Mouse (Mus musculus) midbrain, embryonic 12.5 days (tissue): Measurements from ENCODE around the gene Hk1. TPM values are rescaled to one million over a fixed set of nuclear protein-coding genes. Genes with fewer than 3 reads are reported as not detected.

Experiments used
- ATAC-seq: fragments of 200-750 bp; cut with Nextera tagmentation; 2 replicates; pipeline ENCODE4 v1.8.0; 2017; ENCODE audit warnings: low read depth, moderate TSS enrichment, moderate library complexity; ENCODE audit not compliant: low FRiP score
- H3K27ac ChIP-seq: fragments of 300-500 bp; sonication (generic); replicated peaks from 2 replicates; pipeline ENCODE4 v1.5.1; 2016; ENCODE audit warnings: mild to moderate bottlenecking
- H3K27me3 ChIP-seq: fragments of 300-500 bp; sonication (generic); 2 replicates; pipeline ENCODE4 v1.6.1; 2016; ENCODE audit warnings: mild to moderate bottlenecking
- H3K36me3 ChIP-seq: fragments of 300-500 bp; sonication (generic); 2 replicates; pipeline ENCODE4 v1.6.1; 2016
- H3K4me1 ChIP-seq: fragments of 300-500 bp; sonication (generic); 2 replicates; pipeline ENCODE4 v1.6.1; 2016
- H3K4me2 ChIP-seq: fragments of 300-500 bp; sonication (generic); replicated peaks from 2 replicates; pipeline ENCODE4 v1.6.1; 2016; ENCODE audit warnings: mild to moderate bottlenecking, moderate library complexity
- H3K4me3 ChIP-seq: fragments of 300-500 bp; sonication (generic); 2 replicates; pipeline ENCODE4 v1.5.1; 2016; ENCODE audit warnings: mild to moderate bottlenecking
- H3K9ac ChIP-seq: fragments of 300-500 bp; sonication (generic); replicated peaks from 2 replicates; pipeline ENCODE4 v1.6.1; 2016; ENCODE audit warnings: mild to moderate bottlenecking, moderate library complexity
- H3K9me3 ChIP-seq: fragments of 300-500 bp; sonication (generic); 2 replicates; pipeline ENCODE4 v1.6.1; 2016; ENCODE audit warnings: mild to moderate bottlenecking
- WGBS: fragments of 180-500 bp; shearing (Covaris S2); methylation state at CpG from one replicate; pipeline ENCODE4 v1.1.7; 2016; 5-methylcytosine and 5-hydroxymethylcytosine counted together
- polyA plus RNA-seq: library from polyadenylated mRNA; unstranded; fragments of >200 nt; fragmentation: Nextera tagmentation; extraction: Ambion mirVana; gene quantifications from 2 replicates; pipeline ENCODE4 v1.2.1, GENCODE M21; 2016

The Hk1 gene
- polyA plus RNA-seq, 1 experiment from 2014 or later = 40.6 TPM

DNA sequence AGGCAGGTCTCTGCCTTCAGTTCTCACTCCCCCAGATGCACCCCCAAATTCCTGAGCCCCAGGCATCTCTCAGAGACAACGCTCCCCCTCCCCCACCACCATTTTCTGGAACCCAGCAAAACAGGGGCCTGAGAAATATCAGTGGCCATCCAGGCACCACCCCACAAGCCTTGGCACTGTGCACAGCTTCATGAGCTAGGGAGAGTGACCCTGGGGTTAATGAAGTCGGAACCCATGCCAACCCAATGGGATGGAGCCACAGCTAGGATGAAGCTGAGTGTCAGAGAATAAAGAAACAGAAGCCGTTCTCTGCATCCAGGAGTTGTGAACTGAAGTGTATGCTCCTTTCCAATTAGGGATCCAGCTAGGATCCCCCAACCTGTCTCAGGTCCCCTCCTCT is 132.6 kb downstream of the Hk1 start:
- peaks cover 8% of the 10 kb centered on the region; the same call in 1 of the 2 replicates for H3K27me3 ChIP-seq
- H3K9me3 ChIP-seq = no peaks in the 10 kb centered on the region
- 64% methylated on average over 3 of the region's 3 CpGs for WGBS
- no peaks in the 10 kb centered on the region for H3K36me3 ChIP-seq
- no peak overlapping the region for H3K27ac ChIP-seq
- H3K4me2 ChIP-seq = no peak overlapping the region
- no peak overlapping the region for H3K9ac ChIP-seq
- no peaks in the 10 kb centered on the region for H3K4me1 ChIP-seq
- no peak for ATAC-seq
- no peak overlapping the region for H3K4me3 ChIP-seq

DNA sequence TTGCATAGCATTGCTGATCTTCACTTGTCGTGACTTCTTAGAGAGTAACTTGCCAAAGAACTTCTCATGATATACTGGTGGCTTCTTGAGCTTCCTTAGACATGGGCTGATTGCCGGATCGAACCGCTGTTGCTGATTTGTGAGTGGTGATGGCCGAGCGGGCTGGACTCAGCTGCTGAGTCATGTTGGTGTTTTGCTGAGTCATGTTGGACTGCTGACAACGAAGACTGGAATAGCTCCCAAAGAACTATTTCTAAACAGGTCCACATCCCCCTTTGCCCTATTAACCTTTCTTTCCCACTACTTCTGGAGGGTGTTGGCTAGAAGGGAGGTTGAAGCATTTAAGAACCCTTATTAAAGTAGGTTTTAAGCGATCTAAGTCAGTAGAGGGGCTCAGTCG is 135.6 kb downstream of the Hk1 start:
- no peak for ATAC-seq
- Histone ChIP-seq H3K4me2 (no peak overlapping the region), H3K4me3 (no peak overlapping the region), H3K27me3 (peaks cover 11% of the 10 kb centered on the region; the same call in 1 of the 2 replicates), H3K9ac (no peak overlapping the region), H3K4me1 (no peaks in the 10 kb centered on the region), H3K27ac (no peak overlapping the region), H3K36me3 (no peaks in the 10 kb centered on the region), H3K9me3 (no peaks in the 10 kb centered on the region)
- 92% methylated on average over 9 of the region's 9 CpGs for WGBS

DNA sequence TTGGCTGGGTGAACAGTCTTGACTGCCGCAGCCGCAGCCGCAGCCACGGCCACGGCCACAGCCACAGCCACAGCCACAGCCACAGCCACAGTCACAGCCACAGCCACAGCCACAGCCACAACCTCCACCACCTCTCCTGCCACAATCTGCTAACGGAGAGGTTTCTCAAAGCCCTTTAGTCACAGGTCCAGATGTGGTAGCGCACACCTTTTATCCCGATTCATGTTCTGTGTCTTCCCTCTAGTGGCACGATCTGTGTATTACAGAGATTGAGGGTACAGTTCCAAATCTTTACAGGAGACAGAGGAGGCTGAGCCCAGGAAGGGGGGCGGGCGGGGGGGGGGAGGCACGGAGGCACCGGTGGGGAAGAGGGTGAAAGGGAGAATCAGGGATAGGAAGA is 136.8 kb downstream of the Hk1 start:
- WGBS = 54% methylated on average over 13 of the region's 13 CpGs

DNA sequence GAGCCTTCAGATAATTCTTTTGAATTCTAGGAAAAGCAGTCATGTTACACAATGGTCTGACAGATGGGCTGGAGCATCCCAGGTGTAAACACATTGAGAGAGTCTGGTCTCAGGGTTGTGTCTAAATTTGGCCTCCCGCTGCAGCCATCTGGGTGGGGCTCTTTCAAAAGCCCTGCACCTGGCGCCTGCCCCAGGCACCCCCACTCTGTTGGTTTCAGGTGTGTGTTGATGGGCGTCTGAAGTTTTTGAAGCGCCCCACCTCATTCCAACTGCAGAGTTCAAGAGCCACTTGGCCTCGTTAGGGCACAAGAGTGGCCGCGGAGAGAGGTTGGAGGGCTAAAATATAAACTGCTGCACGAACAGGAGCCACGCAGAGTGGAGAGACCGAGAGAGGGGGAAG is 137.3 kb downstream of the Hk1 start:
- 82% methylated on average over 10 of the region's 10 CpGs for WGBS
- no peak overlapping the region for H3K27ac ChIP-seq
- H3K36me3 ChIP-seq = no peaks in the 10 kb centered on the region
- H3K4me3 ChIP-seq = no peak overlapping the region
- H3K9ac ChIP-seq = no peak overlapping the region
- H3K4me2 ChIP-seq = no peak overlapping the region
- peaks cover 11% of the 10 kb centered on the region; the same call in 1 of the 2 replicates for H3K27me3 ChIP-seq
- H3K9me3 ChIP-seq = no peaks in the 10 kb centered on the region
- H3K4me1 ChIP-seq = no peaks in the 10 kb centered on the region
- no peak for ATAC-seq

More for the DNA sequence above, 136.8 kb downstream of the Hk1 start:
- Histone ChIP-seq H3K9ac (no peak overlapping the region), H3K27ac (no peak overlapping the region), H3K4me1 (no peaks in the 10 kb centered on the region), H3K9me3 (no peaks in the 10 kb centered on the region), H3K4me3 (no peak overlapping the region), H3K27me3 (peaks cover 11% of the 10 kb centered on the region; the same call in 1 of the 2 replicates), H3K4me2 (no peak overlapping the region), H3K36me3 (no peaks in the 10 kb centered on the region)
- ATAC-seq = no peak

DNA sequence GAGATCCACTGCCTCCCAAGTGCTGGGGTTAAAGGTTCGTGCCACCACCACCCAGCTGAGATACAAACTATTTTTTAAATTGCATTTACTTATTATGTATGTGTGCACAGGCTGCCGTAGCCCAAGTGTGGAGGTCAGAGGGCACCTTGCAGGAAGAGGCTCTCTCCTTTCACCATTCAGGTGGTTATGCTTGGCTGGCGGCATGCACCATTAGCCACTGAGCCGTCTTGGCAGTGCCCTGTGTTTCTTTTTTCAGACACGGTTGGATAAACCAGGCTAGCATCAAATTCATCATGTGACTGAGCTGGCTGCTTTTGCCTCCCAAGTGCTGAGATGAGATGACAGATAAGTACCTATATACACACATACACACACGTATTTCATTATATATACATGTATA is 140.4 kb downstream of the Hk1 start:
- H3K27me3 ChIP-seq = peaks cover 18% of the 10 kb centered on the region; the same call in 1 of the 2 replicates
- H3K9ac ChIP-seq = no peak overlapping the region
- no peaks in the 10 kb centered on the region for H3K36me3 ChIP-seq
- no peaks in the 10 kb centered on the region for H3K4me1 ChIP-seq
- no peaks in the 10 kb centered on the region for H3K9me3 ChIP-seq
- 50% methylated on average over 6 of the region's 6 CpGs for WGBS
- no peak overlapping the region for H3K27ac ChIP-seq
- no peak for ATAC-seq
- no peak overlapping the region for H3K4me2 ChIP-seq
- no peak overlapping the region for H3K4me3 ChIP-seq

DNA sequence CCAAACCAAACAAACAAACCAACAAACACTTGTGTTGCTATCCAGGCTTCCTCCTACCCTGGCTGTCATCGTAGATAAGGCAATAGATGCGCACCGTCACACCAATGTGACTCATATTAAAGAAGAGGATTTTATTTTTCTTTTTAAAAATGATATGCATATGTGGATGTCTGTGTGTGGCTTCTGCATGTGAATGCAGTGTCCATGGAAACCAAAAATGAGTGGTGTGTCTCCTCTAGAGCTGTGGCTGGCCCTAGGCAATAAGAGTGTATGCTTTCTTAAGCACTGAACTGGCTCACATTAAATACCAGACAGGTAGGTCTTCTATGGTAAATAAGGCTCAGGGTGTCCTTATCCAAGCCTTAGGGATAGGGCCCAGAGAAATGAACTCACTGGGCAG is 141.0 kb downstream of the Hk1 start:
- H3K9ac ChIP-seq = no peak overlapping the region
- no peaks in the 10 kb centered on the region for H3K4me1 ChIP-seq
- no peak overlapping the region for H3K27ac ChIP-seq
- peaks cover 18% of the 10 kb centered on the region; the same call in 1 of the 2 replicates for H3K27me3 ChIP-seq
- no peak overlapping the region for H3K4me2 ChIP-seq
- WGBS = 94% methylated on average over 3 of the region's 3 CpGs
- H3K36me3 ChIP-seq = no peaks in the 10 kb centered on the region
- no peak overlapping the region for H3K4me3 ChIP-seq
- no peak for ATAC-seq
- no peaks in the 10 kb centered on the region for H3K9me3 ChIP-seq

DNA sequence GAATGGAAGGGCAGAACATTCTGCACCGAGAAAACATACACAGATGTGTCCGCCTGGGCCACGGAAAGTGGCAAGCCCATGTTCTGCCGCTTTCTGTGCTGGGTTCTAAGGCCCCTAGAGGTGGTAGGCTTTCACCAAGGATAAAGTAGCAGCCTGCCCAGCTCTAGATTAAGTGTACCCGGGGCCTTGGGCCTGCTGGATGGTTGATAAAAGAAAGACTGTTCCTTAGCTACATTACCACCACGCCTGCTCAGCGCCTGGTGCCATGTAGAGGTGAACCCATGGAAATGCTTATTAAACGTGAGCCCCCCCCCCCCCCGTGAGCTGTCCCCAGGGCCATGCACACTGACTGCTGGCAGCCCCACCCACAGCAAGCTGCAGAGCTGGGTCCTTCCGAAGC is 142.5 kb downstream of the Hk1 start:
- no peak overlapping the region for H3K27ac ChIP-seq
- no peaks in the 10 kb centered on the region for H3K4me1 ChIP-seq
- H3K27me3 ChIP-seq = peaks cover 16% of the 10 kb centered on the region
- no peak overlapping the region for H3K4me3 ChIP-seq
- ATAC-seq = no peak
- no peak overlapping the region for H3K9ac ChIP-seq
- no peak overlapping the region for H3K4me2 ChIP-seq
- H3K36me3 ChIP-seq = no peaks in the 10 kb centered on the region
- no peaks in the 10 kb centered on the region for H3K9me3 ChIP-seq
- 87% methylated on average over 10 of the region's 10 CpGs for WGBS

DNA sequence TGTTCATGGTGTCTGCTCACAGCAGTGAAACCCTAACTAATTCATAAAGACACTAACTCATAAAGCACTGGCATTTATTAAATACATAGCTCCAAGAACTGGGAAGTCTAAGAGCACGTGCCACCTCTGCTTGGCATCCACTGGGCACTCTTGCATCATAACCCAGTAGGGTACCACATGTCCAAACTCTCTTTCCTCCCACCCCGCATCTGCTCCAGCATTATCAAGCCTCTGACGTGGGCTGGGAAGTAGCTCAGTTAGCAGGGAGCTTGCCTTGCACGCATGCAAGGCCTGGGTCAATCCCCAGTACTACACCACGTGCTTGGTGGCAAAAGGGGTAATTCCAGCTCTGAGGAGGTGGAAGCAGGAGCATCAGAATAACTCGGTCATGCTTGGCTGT is 143.5 kb downstream of the Hk1 start:
- no peaks in the 10 kb centered on the region for H3K9me3 ChIP-seq
- H3K4me2 ChIP-seq = no peak overlapping the region
- WGBS = 81% methylated on average over 6 of the region's 6 CpGs
- no peak overlapping the region for H3K27ac ChIP-seq
- no peaks in the 10 kb centered on the region for H3K36me3 ChIP-seq
- no peak for ATAC-seq
- H3K27me3 ChIP-seq = peaks cover 14% of the 10 kb centered on the region
- no peak overlapping the region for H3K9ac ChIP-seq
- H3K4me3 ChIP-seq = no peak overlapping the region
- no peaks in the 10 kb centered on the region for H3K4me1 ChIP-seq

DNA sequence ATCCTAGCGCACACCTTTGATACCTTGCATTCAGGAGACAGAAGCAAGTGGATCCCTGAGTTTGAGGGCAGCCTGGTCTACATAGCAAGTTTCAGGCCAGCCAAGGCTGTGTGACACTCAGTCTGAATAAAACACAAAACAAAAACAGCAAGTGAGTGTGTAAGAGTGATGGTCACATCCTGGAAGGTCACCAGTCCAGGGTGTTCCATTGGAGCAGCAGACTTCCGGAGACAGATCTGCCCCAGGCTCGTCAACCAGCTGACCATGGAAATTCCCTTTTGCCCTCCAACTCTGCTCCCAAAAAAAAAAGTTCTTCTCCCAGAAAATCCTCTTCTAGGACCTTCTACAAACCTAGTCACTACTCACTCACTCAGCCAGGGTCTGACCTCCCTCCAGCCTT is 147.9 kb downstream of the Hk1 start:
- peaks cover 6% of the 10 kb centered on the region for H3K4me1 ChIP-seq
- no peaks in the 10 kb centered on the region for H3K36me3 ChIP-seq
- no peak overlapping the region for H3K9ac ChIP-seq
- H3K4me3 ChIP-seq = no peak overlapping the region
- H3K27me3 ChIP-seq = peaks cover 35% of the 10 kb centered on the region
- 85% methylated on average over 3 of the region's 3 CpGs for WGBS
- H3K27ac ChIP-seq = no peak overlapping the region
- H3K9me3 ChIP-seq = no peaks in the 10 kb centered on the region
- H3K4me2 ChIP-seq = peak overlapping the region; percentile 91; the same call in 1 of the 2 replicates
- ATAC-seq = no peak

DNA sequence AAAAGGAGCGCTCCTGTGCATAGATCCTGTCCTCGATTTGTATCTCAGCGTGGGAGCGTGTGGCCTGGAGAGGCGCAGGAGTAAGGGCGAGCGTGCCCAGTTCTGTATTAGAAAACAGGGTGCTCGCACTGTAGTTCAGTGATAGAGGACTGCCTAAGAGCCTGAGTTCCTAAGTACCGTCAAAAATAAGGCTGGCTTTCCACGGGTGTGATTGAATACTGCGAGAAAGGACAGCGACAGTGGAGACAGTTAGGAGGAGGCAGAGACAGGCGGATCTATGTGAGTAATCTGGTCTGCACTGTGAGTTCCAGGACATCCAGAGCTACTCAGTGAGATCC is 148.3 kb downstream of the Hk1 start:
- Histone ChIP-seq H3K4me2 (peak overlapping the region; percentile 91), H3K36me3 (no peaks in the 10 kb centered on the region), H3K27ac (no peak overlapping the region), H3K27me3 (peaks cover 35% of the 10 kb centered on the region), H3K4me3 (peak overlapping the region; percentile 64), H3K9me3 (no peaks in the 10 kb centered on the region), H3K9ac (no peak overlapping the region), H3K4me1 (peaks cover 6% of the 10 kb centered on the region)
- 4% methylated on average over 13 of the region's 13 CpGs for WGBS
- ATAC-seq = no peak

DNA sequence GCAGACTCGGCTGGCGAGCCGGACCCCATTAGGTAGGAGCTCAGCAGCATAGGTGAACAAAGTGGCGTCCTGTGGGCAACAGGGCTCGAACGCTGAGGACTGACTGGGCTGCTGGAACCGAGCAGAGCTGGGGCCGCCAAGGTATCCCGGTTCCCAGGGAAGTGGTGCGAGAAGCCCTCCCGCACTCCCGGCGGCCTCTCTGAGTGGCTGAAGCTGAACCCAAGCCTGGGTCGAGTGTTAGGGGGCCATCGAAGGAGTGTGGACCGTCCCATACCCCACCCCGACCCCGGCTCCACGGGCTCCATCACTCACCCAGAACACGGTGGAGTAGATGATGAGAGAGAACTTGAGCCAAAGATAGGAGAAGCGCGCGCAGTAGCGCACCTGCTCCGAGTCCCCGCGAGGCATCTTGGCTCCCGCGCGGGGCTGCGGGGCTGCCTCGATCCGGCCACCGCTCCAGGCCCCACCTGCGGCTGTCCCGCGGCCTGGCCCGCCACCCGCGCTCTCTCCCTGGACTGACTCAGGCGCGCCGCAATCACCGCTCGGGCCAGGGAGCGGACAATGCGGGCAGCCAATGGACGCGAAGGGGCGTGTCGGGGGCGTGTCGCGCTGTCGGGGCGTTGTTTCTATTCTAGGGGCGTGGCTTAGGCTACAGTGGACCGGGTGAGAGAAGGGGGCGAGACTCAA is 148.9 kb downstream of the Hk1 start, which contains the start of gene Tspan15:
Tspan15 (minus strand) TSS at position 544 of the 687 bp plus-strand sequence.
- Histone ChIP-seq H3K27me3 (peaks cover 35% of the 10 kb centered on the region), H3K9ac (peak within 1 kb of the TSS; percentile 63), H3K4me2 (peak within 1 kb of the TSS; percentile 91), H3K9me3 (no peaks in the 10 kb centered on the region), H3K4me3 (peak within 1 kb of the TSS; percentile 64), H3K27ac (no peak within 1 kb of the TSS), H3K4me1 (peaks cover 6% of the 10 kb centered on the region), H3K36me3 (no peaks in the 10 kb centered on the region)
- peak; percentile 98 for ATAC-seq
- WGBS = under 1% methylated on average over 59 of the region's 59 CpGs

DNA sequence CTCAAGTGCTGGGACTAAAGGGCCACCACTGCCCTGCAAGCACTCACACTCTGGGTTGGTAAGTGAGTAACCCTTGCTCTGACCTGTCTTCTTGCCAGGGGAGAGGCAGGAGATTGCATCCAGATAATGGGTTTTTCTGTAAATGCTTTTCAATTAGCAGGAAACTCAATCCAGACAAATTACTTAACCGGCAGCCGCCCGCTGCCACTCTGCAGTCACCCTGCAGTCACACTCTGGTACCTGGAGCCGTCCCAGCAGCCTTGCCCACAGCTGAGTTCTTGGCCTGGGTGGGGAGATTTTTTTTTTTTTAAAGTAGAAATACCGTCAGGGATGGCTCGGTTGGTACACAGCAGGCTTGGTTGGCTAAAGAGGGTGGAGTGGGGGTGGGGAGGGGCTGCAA is 151.6 kb downstream of the Hk1 start:
- peaks cover 6% of the 10 kb centered on the region for H3K4me1 ChIP-seq
- peaks cover 28% of the 10 kb centered on the region for H3K27me3 ChIP-seq
- no peak overlapping the region for H3K4me3 ChIP-seq
- no peaks in the 10 kb centered on the region for H3K36me3 ChIP-seq
- H3K9me3 ChIP-seq = no peaks in the 10 kb centered on the region
- H3K4me2 ChIP-seq = no peak overlapping the region
- no peak overlapping the region for H3K27ac ChIP-seq
- 65% methylated on average over 6 of the region's 6 CpGs for WGBS
- no peak overlapping the region for H3K9ac ChIP-seq
- ATAC-seq = no peak

DNA sequence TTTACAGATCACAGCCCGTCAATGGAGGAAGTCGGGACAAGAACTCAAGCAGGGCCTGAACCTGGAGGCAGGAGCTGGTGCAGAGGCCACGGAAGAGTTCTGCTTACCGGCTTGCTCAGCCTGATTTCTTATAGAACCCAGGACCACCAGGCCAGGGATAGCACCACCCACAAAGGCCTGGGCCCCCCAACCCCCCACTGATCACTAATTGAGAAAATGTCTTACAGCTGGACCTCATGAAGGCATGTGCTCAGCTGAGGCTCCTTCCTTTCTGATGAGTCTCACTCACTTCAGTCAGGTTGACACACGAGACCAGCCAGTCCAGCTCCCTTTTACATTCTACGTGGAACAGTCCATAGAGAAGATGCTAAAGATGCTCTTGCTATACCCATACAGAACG is 153.9 kb downstream of the Hk1 start:
- no peak for ATAC-seq
- Histone ChIP-seq H3K9me3 (no peaks in the 10 kb centered on the region), H3K4me1 (peaks cover 6% of the 10 kb centered on the region), H3K4me3 (no peak overlapping the region), H3K9ac (no peak overlapping the region), H3K27ac (no peak overlapping the region), H3K36me3 (no peaks in the 10 kb centered on the region), H3K27me3 (peaks cover 21% of the 10 kb centered on the region), H3K4me2 (no peak overlapping the region)
- whole genome bisulfite sequencing = 72% methylated on average over 7 of the region's 7 CpGs
